In the genomic region with DNA sequence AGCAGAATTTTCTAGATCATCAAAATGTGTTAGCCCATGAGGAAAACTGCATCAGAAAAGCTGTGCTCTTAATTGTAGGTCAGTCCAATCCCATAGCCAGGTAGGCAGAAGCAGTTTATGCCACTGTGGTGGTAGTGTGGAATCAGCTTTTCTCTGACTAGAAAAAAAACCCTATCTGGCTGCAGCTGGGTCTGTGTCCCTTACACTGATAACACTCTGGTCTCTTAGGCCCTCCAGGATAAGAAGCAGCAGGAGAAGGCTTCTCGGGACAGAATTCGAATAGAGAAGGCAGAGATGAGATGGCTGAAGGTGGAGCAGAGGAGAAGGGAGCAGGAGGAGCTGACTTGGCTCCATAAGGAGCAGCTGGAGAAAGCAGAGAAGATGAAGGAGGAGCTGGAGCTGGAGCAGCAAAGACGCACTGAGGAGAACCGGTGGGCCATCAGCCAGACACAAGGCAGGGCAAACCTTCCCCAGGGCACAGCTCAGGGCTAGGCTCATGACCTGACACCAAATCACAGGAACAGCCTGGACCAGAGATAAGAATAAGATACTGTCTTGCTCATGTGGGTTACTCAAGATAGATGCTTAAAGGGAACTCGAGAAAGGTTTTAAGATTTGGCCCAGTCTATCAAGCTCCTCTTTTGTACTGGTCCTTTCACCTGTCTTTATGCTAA, we compare ENCODE assay signal across 23 mouse cellular contexts. TPM values are rescaled to one million over a fixed set of nuclear protein-coding genes. Genes with fewer than 3 reads are reported as not detected.
A peak's percentile ranks its signal among the peaks of the same experiment; 100 is the strongest.
DNase-seq lines count a peak whose midpoint lies in the region; ATAC-seq and TF ChIP-seq lines count a peak whose summit lies in the region.
"Had no signal": no experiment of that assay in that cellular context is flagged by ENCODE, and none has a peak within 500 bp of the region (broad histone marks: within the 10 kb centered on the region; RNA-seq: fewer than 3 reads in every experiment).

No protein-coding gene starts in this region.

- no peaks in the 10 kb centered on the region for H3K36me3 ChIP-seq in liver, embryonic 14.5 days (replicated peaks; ENCODE audit: control insufficient read depth, insufficient read depth, low read depth)
- H3K36me3 ChIP-seq: embryonic facial prominence, embryonic 12.5 days; forebrain, embryonic 12.5 days; heart, embryonic 13.5 days; hindbrain, embryonic 15.5 days had no signal

- TF ChIP-seq CTCF in liver, embryonic 14.5 days (IDR thresholded peaks at IDR 0.05; ENCODE audit: low read depth): no peak

- no peak overlapping the region for H3K9ac ChIP-seq in liver, embryonic 14.5 days (replicated peaks)
- H3K9ac ChIP-seq: forebrain, embryonic 12.5 days; heart, embryonic 13.5 days; hindbrain, embryonic 15.5 days had no signal

- WGBS in liver, embryonic 14.5 days (ENCODE audit: insufficient replicate concordance): 29% methylated on average over 5 of the region's 5 CpGs

- ATAC-seq in liver, embryonic 14.5 days (ENCODE audit: insufficient read depth): peak; percentile 73
- peak; percentile 81 for ATAC-seq in megakaryocyte-erythroid progenitor cell, adult 5-6 weeks (replicated peaks; ENCODE audit: low FRiP score, low TSS enrichment, poor library complexity, severe bottlenecking)
- ATAC-seq: activated CD4-positive, CD25-positive, alpha-beta regulatory T cell, adult 4 months; CD4-positive, CD25-positive, alpha-beta regulatory T cell, adult 4 months; forebrain, embryonic 16.5 days; Patski had no signal

- H3K4me3 ChIP-seq in liver, embryonic 14.5 days (ENCODE audit: insufficient read depth in 1 of 2, low read depth in 2 of 2, low read length in 2 of 2): no peak overlapping the region
- H3K4me3 ChIP-seq: embryonic facial prominence, embryonic 12.5 days; forebrain, embryonic 12.5 days; heart, embryonic 13.5 days; hindbrain, embryonic 15.5 days had no signal

- peaks cover 4 to 18% of the 10 kb centered on the region in 2 experiments for H3K4me1 ChIP-seq in liver, embryonic 14.5 days (replicated peaks; ENCODE audit: control insufficient read depth in 2 of 2, insufficient read depth in 2 of 2, low read length in 1 of 2)
- H3K4me1 ChIP-seq: forebrain, embryonic 12.5 days; hindbrain, embryonic 15.5 days had no signal

- peak; percentile 64; the same call in 1 of the 2 replicates for TF ChIP-seq EP300 in liver, embryonic 14.5 days (IDR thresholded peaks at IDR 0.05; ENCODE audit: low read depth)

- H3K27ac ChIP-seq in liver, embryonic 14.5 days: no peak overlapping the region
- H3K27ac ChIP-seq: forebrain, embryonic 12.5 days; hindbrain, embryonic 15.5 days had no signal

- H3K27me3 ChIP-seq in liver, embryonic 14.5 days (ENCODE audit: control insufficient read depth, insufficient read depth, low read length): no peaks in the 10 kb centered on the region
- H3K27me3 ChIP-seq: embryonic facial prominence, embryonic 12.5 days; forebrain, embryonic 12.5 days; hindbrain, embryonic 15.5 days; Patski had no signal

- no peak overlapping the region for H3K4me2 ChIP-seq in liver, embryonic 14.5 days (ENCODE audit: low read depth)
- H3K4me2 ChIP-seq: forebrain, embryonic 12.5 days; hindbrain, embryonic 15.5 days had no signal

- DNase-seq in adrenal gland, postnatal 10 days: peak; percentile 22
- DNase-seq in adrenal gland, postnatal 25 days: no peak
- DNase-seq in ovary, adult 18-20 months (ENCODE audit: low spot score): peak; percentile 15
- DNase-seq in ovary, postnatal 14 days (ENCODE audit: low spot score): no peak
- peak in 2 of 3 experiments; percentile 29 to 34 for DNase-seq in liver, embryonic 14.5 days (ENCODE audit: low read depth in 3 of 3, low spot score in 3 of 3)
- DNase-seq in gastrocnemius, adult 8-10 months (ENCODE audit: low spot score in 2 of 2): no peak
- DNase-seq in urinary bladder, postnatal 36 days (ENCODE audit: low spot score in 2 of 2): no peak
- DNase-seq: adrenal gland, postnatal 36 days; B cell, adult 2 months; cerebellum, adult 2 months; cerebellum, postnatal 10 days; embryo, embryonic 11 days; gastrocnemius, postnatal 14 days; heart, postnatal 36 days had no signal

- H3K9me3 ChIP-seq in liver, embryonic 14.5 days (ENCODE audit: control insufficient read depth, low read length): no peaks in the 10 kb centered on the region
- H3K9me3 ChIP-seq: embryonic facial prominence, embryonic 12.5 days; forebrain, embryonic 12.5 days; heart, embryonic 13.5 days; hindbrain, embryonic 15.5 days had no signal

RNA-seq across cellular contexts. Expression of a gene that starts 38.5 kb away (rescaled TPM):
- total RNA-seq in adrenal gland, postnatal 10 days (2021): 100 to 1,000 TPM; 105 to 125 TPM
- total RNA-seq in adrenal gland, postnatal 25 days (2021): 160 and 162 TPM in 2 replicates
- 29.6 and 42.5 TPM in 2 replicates for polyA plus RNA-seq in liver, embryonic 14.5 days (2012; rRNA removed)
- 152 and 153 TPM in 2 replicates for polyA plus RNA-seq in liver, embryonic 14.5 days (2014; fragmentation: Nextera tagmentation; extraction: Ambion mirVana)
- total RNA-seq in megakaryocyte-erythroid progenitor cell, adult 5-6 weeks (2014; fragmentation: Nextera tagmentation): 201 and 227 TPM in 2 replicates
- 163 and 238 TPM in 2 replicates for total RNA-seq in megakaryocyte-erythroid progenitor cell, adult 5-6 weeks (2017)
- 10 to 100 TPM; 59.4 to 67.8 (median 61.6) TPM for total RNA-seq in gastrocnemius, adult 8-10 months (2022)

RNA-seq across cellular contexts. Expression of a gene that starts 52.6 kb away (rescaled TPM):
- total RNA-seq in adrenal gland, postnatal 10 days (2021): 100 to 1,000 TPM; 114 to 126 TPM
- 103 and 116 TPM in 2 replicates for total RNA-seq in adrenal gland, postnatal 25 days (2021)
- 35.5 and 76.0 TPM in 2 replicates for polyA plus RNA-seq in liver, embryonic 14.5 days (2012; rRNA removed)
- 124 and 132 TPM in 2 replicates for polyA plus RNA-seq in liver, embryonic 14.5 days (2014; fragmentation: Nextera tagmentation; extraction: Ambion mirVana)
- total RNA-seq in megakaryocyte-erythroid progenitor cell, adult 5-6 weeks (2014; fragmentation: Nextera tagmentation): 255 and 369 TPM in 2 replicates
- total RNA-seq in megakaryocyte-erythroid progenitor cell, adult 5-6 weeks (2017): 2,583 and 2,929 TPM in 2 replicates
- total RNA-seq in gastrocnemius, adult 8-10 months (2022): 10 to 100 TPM; 16.4 to 25.0 (median 23.7) TPM

Comparison
In these comparisons a context has a peak if more than half of its experiments do, and no peak if none do; other contexts are left out.
1. DNase-seq: peak in adrenal gland, postnatal 10 days (single experiment), ovary, adult 18-20 months (single experiment) and liver, embryonic 14.5 days (2 of 3); none in adrenal gland, postnatal 25 days (single experiment), ovary, postnatal 14 days (single experiment), gastrocnemius, adult 8-10 months (0 of 2) and urinary bladder, postnatal 36 days (0 of 2).